8 mouse cellular contexts compared by ENCODE assay signal in genomic region chr5:116289897-116290296, GRCm38 (mm10). TPM values are rescaled to one million over a fixed set of nuclear protein-coding genes. Genes with fewer than 3 reads are reported as not detected.
A peak's percentile ranks its signal among the peaks of the same experiment; 100 is the strongest.
DNase-seq lines count a peak whose midpoint lies in the region; ATAC-seq and TF ChIP-seq lines count a peak whose summit lies in the region.

No protein-coding gene starts in this region.

- WGBS in hindbrain, embryonic 16.5 days: 8% methylated on average over 9 of the region's 9 CpGs

- H3K4me3 ChIP-seq in testis, adult 2 months (ENCODE audit: control insufficient read depth, low read depth, low read length): peak overlapping the region; percentile 89
- no peak overlapping the region for H3K4me3 ChIP-seq in hindbrain, embryonic 16.5 days (ENCODE audit: low read length)

- H3K4me2 ChIP-seq in hindbrain, embryonic 16.5 days (ENCODE audit: low read length): peak overlapping the region; percentile 40

- TF ChIP-seq POLR2A in testis, adult 2 months (IDR thresholded peaks at IDR 0.05; ENCODE audit: control insufficient read depth, low read depth, low read length): no peak

- H3K4me1 ChIP-seq in testis, adult 2 months (ENCODE audit: control insufficient read depth, insufficient read depth, low read length): peaks cover 33% of the 10 kb centered on the region
- peaks cover 21% of the 10 kb centered on the region for H3K4me1 ChIP-seq in hindbrain, embryonic 16.5 days (ENCODE audit: control insufficient read depth, insufficient read depth, low read depth, low read length)

- DNase-seq in testis, postnatal 10 days (ENCODE audit: low spot score): no peak
- DNase-seq in lung, postnatal 14 days: peak; percentile 14
- no peak for DNase-seq in gastrocnemius, adult 8-10 months (ENCODE audit: low spot score in 2 of 2)
- no peak for DNase-seq in left cerebral cortex, adult 18-20 months (ENCODE audit: low spot score in 2 of 2)
- DNase-seq in cerebellum, postnatal 14 days: no peak

- no peaks in the 10 kb centered on the region for H3K36me3 ChIP-seq in testis, adult 2 months (ENCODE audit: control insufficient read depth, insufficient read depth, low read length)
- no peaks in the 10 kb centered on the region for H3K36me3 ChIP-seq in hindbrain, embryonic 16.5 days (ENCODE audit: control insufficient read depth, insufficient read depth, low read length)

- H3K9ac ChIP-seq in hindbrain, embryonic 16.5 days (ENCODE audit: low read depth, low read length): peak overlapping the region; percentile 37

- ATAC-seq in hindbrain, embryonic 16.5 days: peak; percentile 50; the same call in 1 of the 2 replicates
- ATAC-seq in megakaryocyte progenitor cell, adult 5-6 weeks (replicated peaks; ENCODE audit: poor library complexity): no peak

- H3K27me3 ChIP-seq in testis, adult 2 months (ENCODE audit: control insufficient read depth, insufficient read depth, low read length): no peaks in the 10 kb centered on the region
- H3K27me3 ChIP-seq in hindbrain, embryonic 16.5 days (replicated peaks; ENCODE audit: control insufficient read depth, insufficient read depth, low read length): no peaks in the 10 kb centered on the region

- no peaks in the 10 kb centered on the region for H3K9me3 ChIP-seq in hindbrain, embryonic 16.5 days (ENCODE audit: control insufficient read depth, low read length)

- TF ChIP-seq CTCF in testis, adult 2 months (IDR thresholded peaks at IDR 0.05; ENCODE audit: control insufficient read depth, insufficient read depth, insufficient replicate concordance, low read depth, low read length): no peak

- no peak overlapping the region for H3K27ac ChIP-seq in testis, adult 2 months (ENCODE audit: control insufficient read depth, insufficient read depth, low read depth, low read length)
- H3K27ac ChIP-seq in hindbrain, embryonic 16.5 days (ENCODE audit: low read depth, low read length): no peak overlapping the region

RNA-seq across cellular contexts. Expression of gene Ccdc60, which starts 1.1 kb away (rescaled TPM):
- polyA plus RNA-seq in testis, adult 2 months (2012; rRNA removed): 205 and 227 TPM in 2 replicates
- 2.2 and 2.6 TPM in 2 replicates for polyA plus RNA-seq in hindbrain, embryonic 16.5 days (2015; fragmentation: Nextera tagmentation; extraction: Ambion mirVana)
- total RNA-seq in gastrocnemius, adult 8-10 months (2022): not detected
- under 1 TPM in 1 of 2 experiments, not detected in 1; 0.23 TPM for total RNA-seq in left cerebral cortex, adult 18-20 months (2021)
- total RNA-seq in megakaryocyte progenitor cell, adult 5-6 weeks (2015): not detected in 2 replicates
- 0.07 TPM in 1 of 2 replicates, not detected in the other for total RNA-seq in megakaryocyte progenitor cell, adult 5-6 weeks (2017)
